Mouse (Mus musculus) midbrain, postnatal 0 days (tissue): ENCODE data around the gene Gm20388. TPM values are rescaled to one million over a fixed set of nuclear protein-coding genes. Genes with fewer than 3 reads are reported as not detected.

Experiments
- ATAC-seq: fragments of 200-750 bp; cut with Nextera tagmentation; 2 replicates; pipeline ENCODE4 v1.8.0; 2017; ENCODE audit warnings: moderate number of reproducible peaks, mild to moderate bottlenecking, moderate TSS enrichment, moderate library complexity; ENCODE audit not compliant: low FRiP score
- DNase-seq: peaks from one replicate; pipeline ENCODE4 v3.0.0-alpha.2; 2015; ENCODE audit warnings: low spot score
- H3K27ac ChIP-seq: fragments of 300-500 bp; sonication (generic); 2 replicates; pipeline ENCODE4 v1.5.1; 2014; ENCODE audit warnings: low read depth, mild to moderate bottlenecking, low read length, mixed read lengths
- H3K27me3 ChIP-seq: fragments of 300-500 bp; sonication (generic); 2 replicates; pipeline ENCODE4 v1.6.1; 2014; ENCODE audit warnings: low read length, control low read depth, mixed read lengths; ENCODE audit not compliant: insufficient read depth
- H3K36me3 ChIP-seq: fragments of 300-500 bp; sonication (generic); 2 replicates; pipeline ENCODE4 v1.6.1; 2014; ENCODE audit warnings: low read length, control low read depth, mixed read lengths; ENCODE audit not compliant: insufficient read depth
- H3K4me1 ChIP-seq: fragments of 300-500 bp; sonication (generic); 2 replicates; pipeline ENCODE4 v1.6.1; 2014; ENCODE audit warnings: mild to moderate bottlenecking, control low read depth, antibody characterized with exemption, low read length, mixed read lengths; ENCODE audit not compliant: insufficient read depth
- H3K4me2 ChIP-seq: fragments of 300-500 bp; sonication (generic); 2 replicates; pipeline ENCODE4 v1.6.1; 2014; ENCODE audit warnings: low read depth, mild to moderate bottlenecking, low read length, mixed read lengths; ENCODE audit not compliant: poor library complexity, severe bottlenecking
- H3K4me3 ChIP-seq: fragments of 300-500 bp; sonication (generic); 2 replicates; pipeline ENCODE4 v1.5.1; 2014; ENCODE audit warnings: low read depth, mild to moderate bottlenecking, low read length, moderate library complexity
- H3K9ac ChIP-seq: fragments of 300-500 bp; sonication (generic); replicated peaks from 2 replicates; pipeline ENCODE4 v1.6.1; 2014; ENCODE audit warnings: mild to moderate bottlenecking, low read length, moderate library complexity, mixed read lengths; ENCODE audit not compliant: poor library complexity, severe bottlenecking
- H3K9me3 ChIP-seq: fragments of 300-500 bp; sonication (generic); 2 replicates; pipeline ENCODE4 v1.6.1; 2016; ENCODE audit warnings: low read length, control low read depth
- CTCF ChIP-seq: IDR thresholded peaks from 2 replicates; pipeline ENCODE4 v1.5.1; 2016; ENCODE audit warnings: antibody characterized with exemption, mild to moderate bottlenecking
- WGBS: fragments of 180-500 bp; shearing (Covaris S2); extraction: QIAGEN DNeasy Blood & Tissue Kit; methylation state at CpG from one replicate; pipeline ENCODE4 v1.1.7; 2014; 5-methylcytosine and 5-hydroxymethylcytosine counted together
- polyA plus RNA-seq: library from polyadenylated mRNA; unstranded; fragments of >200 nt; fragmentation: Nextera tagmentation; extraction: Ambion mirVana; gene quantifications from 2 replicates; pipeline ENCODE4 v1.2.1, GENCODE M21; 2015
- total RNA-seq: library from RNA; depleted of rRNA; stranded (reverse); fragments of >200 nt; gene quantifications from 2 replicates; pipeline ENCODE4 v1.2.3, GENCODE M21; 2014

Gene Gm20388
- total and polyA plus RNA-seq, 2 experiments from 2014 or later = 74.2 TPM; not detected in 1

- no peak for ATAC-seq
- peak; percentile 59 for TF ChIP-seq CTCF
- Histone ChIP-seq H3K27me3 (no peaks in the 10 kb centered on the region), H3K4me3 (no peak overlapping the region), H3K9me3 (no peaks in the 10 kb centered on the region), H3K4me2 (no peak overlapping the region), H3K27ac (no peak overlapping the region), H3K4me1 (no peaks in the 10 kb centered on the region; the same call in 1 of the 2 replicates), H3K9ac (no peak overlapping the region), H3K36me3 (no peaks in the 10 kb centered on the region)
- 57% methylated on average over 5 of the region's 5 CpGs for WGBS
- DNase-seq = no peak
These were observed 1763.9 kb downstream of the Gm20388 start for GRCm38 (mm10) chr8:121674524-121674923.

GRCm38 (mm10) chr8:121675161-121675560 is 1764.5 kb downstream of the Gm20388 start:
- ATAC-seq (no peak), DNase-seq (no peak)
- 69% methylated on average over 3 of the region's 3 CpGs for WGBS
- Histone ChIP-seq H3K9ac (no peak overlapping the region), H3K36me3 (no peaks in the 10 kb centered on the region), H3K4me2 (no peak overlapping the region), H3K4me1 (no peaks in the 10 kb centered on the region; the same call in 1 of the 2 replicates), H3K27ac (no peak overlapping the region), H3K4me3 (no peak overlapping the region), H3K9me3 (no peaks in the 10 kb centered on the region), H3K27me3 (no peaks in the 10 kb centered on the region)
- no peak for TF ChIP-seq CTCF

- 58% methylated on average over 20 of the region's 20 CpGs for WGBS
- DNase-seq (no peak), ATAC-seq (no peak)
- no peaks in the 10 kb centered on the region for H3K36me3 ChIP-seq
- H3K27ac ChIP-seq = no peak overlapping the region
- H3K9me3 ChIP-seq = no peaks in the 10 kb centered on the region
- TF ChIP-seq CTCF = no peak
- H3K27me3 ChIP-seq = no peaks in the 10 kb centered on the region
- H3K4me3 ChIP-seq = no peak overlapping the region
- H3K4me2 ChIP-seq = no peak overlapping the region
- no peak overlapping the region for H3K9ac ChIP-seq
- H3K4me1 ChIP-seq = no peaks in the 10 kb centered on the region; the same call in 1 of the 2 replicates
These were observed 1765.1 kb downstream of the Gm20388 start for GRCm38 (mm10) chr8:121675701-121676100.

- no peak overlapping the region for H3K4me3 ChIP-seq
- TF ChIP-seq CTCF = no peak
- DNase-seq (no peak), ATAC-seq (no peak)
- H3K27me3 ChIP-seq = no peaks in the 10 kb centered on the region
- no peaks in the 10 kb centered on the region for H3K4me1 ChIP-seq
- no peak overlapping the region for H3K4me2 ChIP-seq
- H3K9me3 ChIP-seq = no peaks in the 10 kb centered on the region
- WGBS = 66% methylated on average over 5 of the region's 5 CpGs
- H3K9ac ChIP-seq = no peak overlapping the region
- H3K36me3 ChIP-seq = no peaks in the 10 kb centered on the region
- no peak overlapping the region for H3K27ac ChIP-seq
These were observed 1768.1 kb downstream of the Gm20388 start for GRCm38 (mm10) chr8:121678696-121679095.

GRCm38 (mm10) chr8:121680896-121681295 is 1770.3 kb downstream of the Gm20388 start:
- WGBS = 85% methylated on average over 4 of the region's 4 CpGs
- H3K27ac ChIP-seq = no peak overlapping the region
- TF ChIP-seq CTCF = no peak

GRCm38 (mm10) chr8:121681457-121681856 is 1770.8 kb downstream of the Gm20388 start:
- Histone ChIP-seq H3K27ac (no peak overlapping the region), H3K4me2 (no peak overlapping the region), H3K36me3 (no peaks in the 10 kb centered on the region), H3K9ac (no peak overlapping the region), H3K9me3 (no peaks in the 10 kb centered on the region), H3K27me3 (no peaks in the 10 kb centered on the region), H3K4me3 (no peak overlapping the region), H3K4me1 (no peaks in the 10 kb centered on the region)
- ATAC-seq (no peak), DNase-seq (no peak)
- no peak for TF ChIP-seq CTCF
- 51% methylated on average over 10 of the region's 10 CpGs for WGBS

More at GRCm38 (mm10) chr8:121680896-121681295, 1770.3 kb downstream of the Gm20388 start:
- Histone ChIP-seq H3K9me3 (no peaks in the 10 kb centered on the region), H3K4me1 (no peaks in the 10 kb centered on the region), H3K36me3 (no peaks in the 10 kb centered on the region), H3K4me2 (no peak overlapping the region), H3K4me3 (no peak overlapping the region), H3K9ac (no peak overlapping the region), H3K27me3 (no peaks in the 10 kb centered on the region)
- ATAC-seq (no peak), DNase-seq (no peak)
